ENCODE assay signal across 9 mouse cellular contexts in genomic region chrX:70330202-70330843, GRCm38 (mm10). TPM values are rescaled to one million over a fixed set of nuclear protein-coding genes. Genes with fewer than 3 reads are reported as not detected.
DNase-seq lines count a peak whose midpoint lies in the region; ATAC-seq lines count a peak whose summit lies in the region.
"Had no signal": no experiment of that assay in that cellular context is flagged by ENCODE, and none has a peak within 500 bp of the region (broad histone marks: within the 10 kb centered on the region; RNA-seq: fewer than 3 reads in every experiment).

No protein-coding gene starts in this region.

- peak; percentile 16 for DNase-seq in MN1 (ENCODE audit: low spot score)
- DNase-seq in adrenal gland, postnatal 36 days = peak; percentile 52 to 63
- DNase-seq in embryonic facial prominence, embryonic 11.5 days (ENCODE audit: low spot score) = peak; percentile 56
- DNase-seq in heart, embryonic 10.5 days (ENCODE audit: low spot score) = peak; percentile 72
- DNase-seq in layer of hippocampus, adult 18-20 months (ENCODE audit: low spot score in 2 of 2) = peak; percentile 32 to 75
- DNase-seq in lung, postnatal 14 days = peak; percentile 48
- peak; percentile 70 for DNase-seq in retina, postnatal 1 day

- no peak overlapping the region for H3K9ac ChIP-seq in embryonic facial prominence, embryonic 11.5 days (replicated peaks; ENCODE audit: low read length)

- no peaks in the 10 kb centered on the region for H3K4me1 ChIP-seq in embryonic facial prominence, embryonic 11.5 days (ENCODE audit: control insufficient read depth, insufficient read depth, low read length)
- no peaks in the 10 kb centered on the region for H3K4me1 ChIP-seq in heart, embryonic 10.5 days

- no peaks in the 10 kb centered on the region for H3K9me3 ChIP-seq in embryonic facial prominence, embryonic 11.5 days (replicated peaks; ENCODE audit: control insufficient read depth, low read length)
- H3K9me3 ChIP-seq in heart, embryonic 10.5 days = no peaks in the 10 kb centered on the region
- H3K9me3 ChIP-seq: megakaryocyte, embryonic 14.5 days had no signal

- 15% methylated on average over 6 of the region's 6 CpGs for WGBS in embryonic facial prominence, embryonic 11.5 days
- WGBS in heart, embryonic 10.5 days = 16% methylated on average over 6 of the region's 6 CpGs

- no peak overlapping the region for H3K4me2 ChIP-seq in embryonic facial prominence, embryonic 11.5 days (ENCODE audit: low read depth, low read length)

- no peak overlapping the region for H3K4me3 ChIP-seq in embryonic facial prominence, embryonic 11.5 days (ENCODE audit: low read depth, low read length)
- no peak overlapping the region for H3K4me3 ChIP-seq in heart, embryonic 10.5 days
- H3K4me3 ChIP-seq: megakaryocyte, embryonic 14.5 days had no signal

- H3K27me3 ChIP-seq in embryonic facial prominence, embryonic 11.5 days (ENCODE audit: control insufficient read depth, insufficient read depth, low read length) = no peaks in the 10 kb centered on the region
- H3K27me3 ChIP-seq in heart, embryonic 10.5 days (ENCODE audit: insufficient read depth, poor library complexity, severe bottlenecking) = no peaks in the 10 kb centered on the region

- no peaks in the 10 kb centered on the region for H3K36me3 ChIP-seq in embryonic facial prominence, embryonic 11.5 days (replicated peaks; ENCODE audit: control insufficient read depth, insufficient read depth, low read depth, low read length)
- H3K36me3 ChIP-seq in heart, embryonic 10.5 days = no peaks in the 10 kb centered on the region

- no peak for ATAC-seq in embryonic facial prominence, embryonic 11.5 days (replicated peaks; ENCODE audit: insufficient number of reproducible peaks, low FRiP score, low TSS enrichment, low read depth)
- ATAC-seq in monocyte, adult 5-6 weeks (replicated peaks; ENCODE audit: insufficient number of reproducible peaks, low FRiP score, low TSS enrichment, poor library complexity, severe bottlenecking) = no peak

- H3K27ac ChIP-seq in embryonic facial prominence, embryonic 11.5 days (replicated peaks; ENCODE audit: low read depth, low read length) = no peak overlapping the region
- H3K27ac ChIP-seq in heart, embryonic 10.5 days = no peak overlapping the region

RNA-seq across cellular contexts. Expression of gene Ids, which starts 34.6 kb away (rescaled TPM):
- total RNA-seq in adrenal gland, postnatal 36 days (2021) = 10 to 100 TPM; 31.1 to 38.0 TPM
- polyA plus RNA-seq in embryonic facial prominence, embryonic 11.5 days (2014; fragmentation: Nextera tagmentation; extraction: Ambion mirVana) = 3.0 and 3.8 TPM in 2 replicates
- 0.89 and 2.1 TPM in 2 replicates for polyA plus RNA-seq in heart, embryonic 10.5 days (2016; fragmentation: Nextera tagmentation; extraction: Ambion mirVana)
- 100 to 1,000 TPM; 292 to 295 TPM for total RNA-seq in layer of hippocampus, adult 18-20 months (2021)
- total RNA-seq in monocyte, adult 5-6 weeks (2017) = 13.5 to 23.7 TPM (median 15.1 TPM) in 3 replicates

RNA-seq across cellular contexts. Expression of gene 1110012L19Rik, which starts 55.4 kb away (rescaled TPM):
- 10 to 100 TPM; 16.7 to 19.9 TPM for total RNA-seq in adrenal gland, postnatal 36 days (2021)
- 30.9 and 31.7 TPM in 2 replicates for polyA plus RNA-seq in embryonic facial prominence, embryonic 11.5 days (2014; fragmentation: Nextera tagmentation; extraction: Ambion mirVana)
- polyA plus RNA-seq in heart, embryonic 10.5 days (2016; fragmentation: Nextera tagmentation; extraction: Ambion mirVana) = 26.1 and 27.2 TPM in 2 replicates
- total RNA-seq in layer of hippocampus, adult 18-20 months (2021) = 10 to 100 TPM; 13.4 to 14.5 TPM
- 12.1 to 27.5 TPM (median 12.8 TPM) in 3 replicates for total RNA-seq in monocyte, adult 5-6 weeks (2017)

Comparison
In these comparisons a context has a peak if more than half of its experiments do, and no peak if none do; other contexts are left out.
1. DNase-seq: peak in every context shown above with its lines; median percentile 72 in heart, embryonic 10.5 days; 70 in retina, postnatal 1 day; 58 in adrenal gland, postnatal 36 days; 56 in embryonic facial prominence, embryonic 11.5 days; 54 in layer of hippocampus, adult 18-20 months; 48 in lung, postnatal 14 days; 16 in MN1.
2. RNA of gene Ids, which starts 34.6 kb away (total RNA-seq): 292 to 295 TPM in layer of hippocampus, adult 18-20 months; 31.1 to 38.0 TPM in adrenal gland, postnatal 36 days and 13.5 to 23.7 TPM in monocyte, adult 5-6 weeks; every median in the first group is over 4 times any median in the second.